Mouse (Mus musculus) small intestine, adult 2 months (tissue): Measurements from ENCODE around the gene Srgap3.

Experiments
- CTCF ChIP-seq: fragments of 200-500 bp; IDR thresholded peaks from 2 replicates; pipeline ENCODE4 v1.5.1; 2012; ENCODE audit warnings: low read depth, mild to moderate bottlenecking, control low read depth, inconsistent platforms, low read length, moderate library complexity, mixed read lengths; ENCODE audit not compliant: insufficient replicate concordance, insufficient read length; ENCODE audit errors: extremely low read depth
- POLR2A ChIP-seq: fragments of 200-500 bp; IDR thresholded peaks from 2 replicates; pipeline ENCODE4 v1.6.1; 2012; ENCODE audit warnings: low read depth, mild to moderate bottlenecking, control low read depth, inconsistent platforms, low read length, moderate library complexity

DNA sequence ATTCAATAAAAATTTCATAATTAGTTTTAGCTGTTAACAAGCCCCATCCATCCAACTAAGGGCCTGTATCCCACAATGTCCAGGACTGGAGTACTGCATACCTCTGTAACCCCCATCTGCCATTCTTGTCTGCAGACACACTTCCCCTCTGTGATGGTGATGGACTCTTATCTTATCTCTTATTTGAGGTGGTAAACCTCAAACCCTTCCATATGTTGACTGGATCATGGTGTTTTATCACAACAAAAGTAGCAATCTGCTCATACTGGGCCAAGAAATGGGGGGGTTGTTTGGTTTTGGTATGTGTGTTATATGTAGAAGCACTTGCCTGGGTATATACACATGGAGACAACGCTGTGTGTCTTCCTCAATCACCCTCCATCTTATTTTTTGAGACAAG is 255.5 kb downstream of the Srgap3 start:
- TF ChIP-seq CTCF, result no peak
- no peak for TF ChIP-seq POLR2A
